Mouse (Mus musculus) midbrain, embryonic 15.5 days (tissue): ENCODE data around the gene Zfp688. TPM values are rescaled to one million over a fixed set of nuclear protein-coding genes. Genes with fewer than 3 reads are reported as not detected.
A peak's percentile ranks its signal among the peaks of the same experiment; 100 is the strongest.
"Not testable (repeated sequence)": the region's sequence is repeated elsewhere in the genome, so short reads cannot be mapped to it uniquely, and the experiment has no call there.

Experiments used
- ATAC-seq: fragments of 200-750 bp; cut with Nextera tagmentation; replicated peaks from 2 replicates; pipeline ENCODE4 v1.8.0; 2017; ENCODE audit warnings: moderate TSS enrichment
- H3K27ac ChIP-seq: fragments of 300-500 bp; sonication (generic); 2 replicates; pipeline ENCODE4 v1.5.1; 2015; ENCODE audit warnings: mild to moderate bottlenecking, inconsistent platforms
- H3K27me3 ChIP-seq: fragments of 300-500 bp; sonication (generic); replicated peaks from 2 replicates; pipeline ENCODE4 v1.6.1; 2015; ENCODE audit warnings: inconsistent platforms
- H3K36me3 ChIP-seq: fragments of 300-500 bp; sonication (generic); replicated peaks from 2 replicates; pipeline ENCODE4 v1.6.1; 2015; ENCODE audit warnings: inconsistent platforms
- H3K4me1 ChIP-seq: fragments of 300-500 bp; sonication (generic); 2 replicates; pipeline ENCODE4 v1.6.1; 2015; ENCODE audit warnings: inconsistent platforms
- H3K4me2 ChIP-seq: fragments of 300-500 bp; sonication (generic); 2 replicates; pipeline ENCODE4 v1.6.1; 2015; ENCODE audit warnings: inconsistent platforms, mild to moderate bottlenecking, moderate library complexity
- H3K4me3 ChIP-seq: fragments of 300-500 bp; sonication (generic); 2 replicates; pipeline ENCODE4 v1.5.1; 2015; ENCODE audit warnings: mild to moderate bottlenecking, inconsistent platforms
- H3K9ac ChIP-seq: fragments of 300-500 bp; sonication (generic); 2 replicates; pipeline ENCODE4 v1.6.1; 2015; ENCODE audit warnings: mild to moderate bottlenecking, inconsistent platforms
- H3K9me3 ChIP-seq: fragments of 300-500 bp; sonication (generic); 2 replicates; pipeline ENCODE4 v1.6.1; 2016; ENCODE audit warnings: inconsistent platforms
- WGBS: fragments of 180-500 bp; shearing (Covaris S2); methylation state at CpG from one replicate; pipeline ENCODE4 v1.1.7; 2015; ENCODE audit warnings: mixed read lengths; 5-methylcytosine and 5-hydroxymethylcytosine counted together
- polyA plus RNA-seq: library from polyadenylated mRNA; unstranded; fragments of >200 nt; fragmentation: Nextera tagmentation; extraction: Ambion mirVana; gene quantifications from 2 replicates; pipeline ENCODE4 v1.2.1, GENCODE M21; 2015

Gene Zfp688
- polyA plus RNA-seq, 1 experiment from 2014 or later: 32.0 TPM

DNA sequence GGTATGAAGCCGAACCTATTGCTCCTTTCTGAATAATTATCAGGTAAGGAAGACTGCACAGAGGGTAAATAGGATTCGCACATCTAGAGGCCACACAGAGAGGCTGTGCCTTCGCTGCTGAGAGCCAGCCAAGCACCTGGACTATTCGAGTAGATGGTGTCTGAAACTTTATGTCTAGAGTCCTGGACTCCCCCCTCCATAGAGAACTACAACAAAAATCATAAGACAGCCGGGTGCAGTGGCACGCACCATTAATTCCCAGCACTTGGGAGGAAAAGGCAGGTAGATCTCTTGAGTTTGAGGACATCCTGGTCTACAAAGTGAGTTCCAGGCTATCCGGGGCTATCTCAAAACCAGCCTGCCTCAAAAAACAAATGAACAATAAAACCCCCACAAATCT, 28.1 kb upstream of the Zfp688 start:
- H3K9ac ChIP-seq: peak overlapping the region; percentile 42
- H3K4me3 ChIP-seq: peak overlapping the region; percentile 67
- no peaks in the 10 kb centered on the region for H3K9me3 ChIP-seq
- WGBS: 79% methylated on average over 7 of the region's 7 CpGs
- no peaks in the 10 kb centered on the region for H3K27me3 ChIP-seq
- H3K27ac ChIP-seq: peak overlapping the region; percentile 75
- no peak for ATAC-seq
- peaks cover 45% of the 10 kb centered on the region for H3K4me1 ChIP-seq
- peak overlapping the region; percentile 81 for H3K4me2 ChIP-seq
- no peaks in the 10 kb centered on the region; the same call in 1 of the 2 replicates for H3K36me3 ChIP-seq

GRCm38 (mm10) chr7:127448521-127449300, 26.8 kb upstream of the Zfp688 start, which contains the start of gene Zfp689:
Gene Zfp689 (minus strand): TSS chr7:127449158.
- Histone ChIP-seq H3K9ac (peak within 1 kb of the TSS; percentile 79), H3K4me3 (peak within 1 kb of the TSS; percentile 67), H3K4me1 (peaks cover 45% of the 10 kb centered on the region), H3K4me2 (peak within 1 kb of the TSS; percentile 81), H3K36me3 (peaks cover 12% of the 10 kb centered on the region; the same call in 1 of the 2 replicates), H3K27ac (peak within 1 kb of the TSS; percentile 92), H3K27me3 (no peaks in the 10 kb centered on the region), H3K9me3 (no peaks in the 10 kb centered on the region)
- under 1% methylated on average over 54 of the region's 54 CpGs for WGBS
- ATAC-seq: peak; percentile 94

- no peak for ATAC-seq
- Histone ChIP-seq H3K27me3 (no peaks in the 10 kb centered on the region), H3K36me3 (peaks cover 14% of the 10 kb centered on the region; the same call in 1 of the 2 replicates), H3K9ac (no peak overlapping the region), H3K4me2 (no peak overlapping the region), H3K27ac (no peak overlapping the region), H3K9me3 (no peaks in the 10 kb centered on the region), H3K4me3 (no peak overlapping the region), H3K4me1 (peaks cover 7% of the 10 kb centered on the region)
- WGBS: 87% methylated on average over 20 of the region's 20 CpGs
Measured at GRCm38 (mm10) chr7:127443976-127444375, 22.1 kb upstream of the Zfp688 start.

DNA sequence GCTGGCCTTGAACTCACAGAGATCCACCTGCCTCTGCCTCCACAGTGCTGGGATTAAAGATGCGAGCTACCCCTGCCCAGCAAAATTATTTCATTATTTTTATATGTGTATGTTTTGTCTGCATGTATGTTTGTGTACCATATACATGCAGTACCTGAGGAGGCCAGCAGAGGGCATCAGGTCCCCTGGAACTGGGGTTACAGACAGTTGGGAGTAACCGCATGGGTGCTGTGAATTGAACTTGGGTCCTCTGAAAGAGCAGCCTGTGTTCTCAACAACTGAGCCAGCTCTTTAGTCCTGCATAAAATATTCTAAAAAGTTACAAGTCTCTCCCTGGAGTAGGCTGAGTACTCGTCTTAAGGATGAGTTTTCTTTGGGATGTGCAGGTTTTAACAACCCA, 15.9 kb upstream of the Zfp688 start:
- WGBS: 91% methylated on average over 3 of the region's 3 CpGs
- no peaks in the 10 kb centered on the region; the same call in 1 of the 2 replicates for H3K36me3 ChIP-seq
- no peak for ATAC-seq

DNA sequence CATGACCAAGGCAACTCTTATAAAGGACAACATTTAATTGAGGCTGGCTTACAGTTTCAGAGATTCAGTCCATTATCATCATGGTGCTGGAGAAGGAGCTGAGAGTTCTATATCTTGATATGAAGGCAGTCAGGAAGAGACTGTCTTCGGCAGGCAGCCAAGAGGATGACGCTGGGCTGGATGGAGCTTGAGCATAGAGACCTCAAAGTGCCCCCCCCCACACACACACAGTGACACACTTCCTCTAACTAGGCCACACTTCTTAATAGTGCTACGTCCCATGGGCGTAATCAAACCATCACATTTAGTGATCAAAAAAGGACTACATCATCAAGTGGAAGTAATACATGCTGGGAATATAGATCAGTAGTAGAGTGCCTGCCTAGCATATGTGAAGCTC, 13.3 kb upstream of the Zfp688 start:
- H3K9me3 ChIP-seq: no peaks in the 10 kb centered on the region; the same call in 1 of the 2 replicates
- no peak overlapping the region for H3K4me3 ChIP-seq
- no peaks in the 10 kb centered on the region for H3K4me1 ChIP-seq
- WGBS: 93% methylated on average over 4 of the region's 4 CpGs
- H3K27ac ChIP-seq: no peak overlapping the region
- no peaks in the 10 kb centered on the region for H3K27me3 ChIP-seq
- no peaks in the 10 kb centered on the region for H3K36me3 ChIP-seq
- no peak overlapping the region for H3K4me2 ChIP-seq
- no peak overlapping the region for H3K9ac ChIP-seq
- no peak for ATAC-seq

More for the DNA sequence above, 15.9 kb upstream of the Zfp688 start:
- H3K4me1 ChIP-seq: no peaks in the 10 kb centered on the region
- H3K4me2 ChIP-seq: no peak overlapping the region
- no peak overlapping the region for H3K9ac ChIP-seq
- no peaks in the 10 kb centered on the region; the same call in 1 of the 2 replicates for H3K9me3 ChIP-seq
- no peaks in the 10 kb centered on the region for H3K27me3 ChIP-seq
- no peak overlapping the region for H3K27ac ChIP-seq
- no peak overlapping the region for H3K4me3 ChIP-seq

- H3K4me2 ChIP-seq: no peak overlapping the region
- no peak for ATAC-seq
- H3K9me3 ChIP-seq: no peaks in the 10 kb centered on the region
- H3K4me1 ChIP-seq: peaks cover 7% of the 10 kb centered on the region
- peaks cover 15% of the 10 kb centered on the region for H3K27me3 ChIP-seq
- H3K36me3 ChIP-seq: no peaks in the 10 kb centered on the region
- H3K27ac ChIP-seq: no peak overlapping the region
- no peak overlapping the region for H3K9ac ChIP-seq
- H3K4me3 ChIP-seq: no peak overlapping the region
- WGBS: 74% methylated on average over 3 of the region's 3 CpGs
Measured at GRCm38 (mm10) chr7:127426354-127426753, 4.5 kb upstream of the Zfp688 start.

DNA sequence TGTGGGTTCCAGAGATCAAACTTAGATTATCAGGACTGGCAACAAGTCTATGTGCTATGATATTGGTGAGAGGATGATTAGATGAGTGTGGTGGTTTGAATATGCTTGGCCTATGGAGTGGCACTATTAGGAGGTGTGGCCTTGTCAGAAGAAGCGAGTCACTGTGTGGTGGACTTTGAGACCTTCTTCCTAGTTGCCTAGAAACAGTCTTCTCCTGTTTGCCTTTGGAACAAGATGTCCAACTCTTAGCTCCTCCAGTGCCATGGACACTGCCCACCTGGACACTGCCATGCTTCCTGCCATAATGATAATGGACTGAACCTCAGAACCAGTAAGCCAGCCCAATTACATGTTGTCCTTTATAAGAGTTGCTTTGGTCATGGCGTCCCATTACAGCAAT, 4.0 kb upstream of the Zfp688 start:
- ATAC-seq: no peak
- Histone ChIP-seq H3K9ac (no peak overlapping the region), H3K4me3 (no peak overlapping the region), H3K9me3 (no peaks in the 10 kb centered on the region), H3K4me2 (no peak overlapping the region), H3K4me1 (peaks cover 11% of the 10 kb centered on the region), H3K36me3 (no peaks in the 10 kb centered on the region), H3K27me3 (peaks cover 15% of the 10 kb centered on the region), H3K27ac (no peak overlapping the region)
- 95% methylated on average over 2 of the region's 2 CpGs for WGBS

- 91% methylated on average over 3 of the region's 3 CpGs for WGBS
- no peak overlapping the region for H3K4me2 ChIP-seq
- H3K9me3 ChIP-seq: no peaks in the 10 kb centered on the region
- H3K27me3 ChIP-seq: peaks cover 15% of the 10 kb centered on the region
- peaks cover 15% of the 10 kb centered on the region for H3K4me1 ChIP-seq
- no peak overlapping the region for H3K27ac ChIP-seq
- no peak overlapping the region for H3K4me3 ChIP-seq
- no peaks in the 10 kb centered on the region for H3K36me3 ChIP-seq
- H3K9ac ChIP-seq: no peak overlapping the region
- no peak for ATAC-seq
Measured at GRCm38 (mm10) chr7:127425291-127425690, 3.4 kb upstream of the Zfp688 start.

- ATAC-seq: peak; percentile 86
- 2% methylated on average over 15 of the region's 15 CpGs for WGBS
Measured at GRCm38 (mm10) chr7:127422247-127422646, 379 bp upstream of the Zfp688 start.

GRCm38 (mm10) chr7:127411418-127411817, 10.4 kb downstream of the Zfp688 start:
- H3K9ac ChIP-seq: no peak overlapping the region
- H3K9me3 ChIP-seq: no peaks in the 10 kb centered on the region
- no peak overlapping the region for H3K4me2 ChIP-seq
- H3K36me3 ChIP-seq: peaks cover 7% of the 10 kb centered on the region; the same call in 1 of the 2 replicates
- H3K27ac ChIP-seq: no peak overlapping the region
- H3K4me3 ChIP-seq: no peak overlapping the region
- WGBS: 73% methylated on average over 2 of the region's 2 CpGs
- 0 out of 2 replicates have a peak, but pooled peaks cover 4% of the 10 kb centered on the region for H3K4me1 ChIP-seq
- no peak for ATAC-seq
- no peaks in the 10 kb centered on the region for H3K27me3 ChIP-seq

More at GRCm38 (mm10) chr7:127422247-127422646, 379 bp upstream of the Zfp688 start:
- H3K4me1 ChIP-seq: peaks cover 15% of the 10 kb centered on the region
- peak overlapping the region; percentile 96 for H3K4me2 ChIP-seq
- peaks cover 9% of the 10 kb centered on the region for H3K27me3 ChIP-seq
- peak overlapping the region; percentile 86 for H3K9ac ChIP-seq
- H3K27ac ChIP-seq: peak overlapping the region; percentile 83
- H3K36me3 ChIP-seq: no peaks in the 10 kb centered on the region
- H3K9me3 ChIP-seq: no peaks in the 10 kb centered on the region
- peak overlapping the region; percentile 77 for H3K4me3 ChIP-seq

GRCm38 (mm10) chr7:127406002-127406987, 15.6 kb downstream of the Zfp688 start, which contains the start of gene Zfp764:
Gene Zfp764 (minus strand): TSS chr7:127406822.
- peak; percentile 89 for ATAC-seq
- WGBS: 6% methylated on average over 39 of the region's 40 CpGs
- H3K4me1 ChIP-seq, H3K36me3 ChIP-seq, H3K9me3 ChIP-seq, H3K27me3 ChIP-seq: not testable (repeated sequence)
- peak within 1 kb of the TSS; percentile 74 for H3K9ac ChIP-seq
- H3K27ac ChIP-seq: peak within 1 kb of the TSS; percentile 80
- peak within 1 kb of the TSS; percentile 90 for H3K4me2 ChIP-seq
- peak within 1 kb of the TSS; percentile 53 for H3K4me3 ChIP-seq

DNA sequence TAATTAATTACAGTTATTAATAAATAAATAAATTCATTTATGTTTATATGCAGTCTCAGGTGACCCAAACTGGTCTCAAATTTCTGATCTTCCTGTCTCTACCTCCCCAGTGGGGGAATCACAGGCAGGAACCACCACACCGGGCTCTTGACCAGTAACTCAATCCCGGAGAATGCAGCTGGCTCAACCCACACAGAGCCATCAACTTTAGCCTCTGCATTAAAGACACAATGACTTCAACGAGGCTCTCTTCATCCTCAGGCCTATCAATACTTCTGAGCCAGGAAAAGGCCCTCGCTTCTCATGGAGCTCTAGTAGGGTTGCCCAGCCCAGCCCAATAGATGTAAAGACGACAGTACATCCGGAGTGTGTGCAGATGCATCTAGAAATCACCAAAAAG, 17.8 kb downstream of the Zfp688 start:
- H3K27me3 ChIP-seq, H3K9me3 ChIP-seq, H3K4me2 ChIP-seq, H3K9ac ChIP-seq, H3K4me3 ChIP-seq, H3K4me1 ChIP-seq, H3K27ac ChIP-seq, H3K36me3 ChIP-seq, ATAC-seq: not testable (repeated sequence)
- WGBS: 96% methylated on average over 6 of the region's 6 CpGs
